Mouse (Mus musculus) v-Abl transformed pro-B cells (cell line): Measurements from ENCODE around the gene Skil.

Experiments
- in situ Hi-C, 2 experiments: fragments of 400-800 bp; cut with MboI; formaldehyde crosslinking; loops; one replicate each; pipeline ENCODE4 v1.15.1; 2025; ENCODE audit not compliant: unreplicated experiment in 2 of 2

The Skil gene

GRCm38 (mm10) chr3:31080791-31081502 is 13.9 kb upstream of the Skil start:
- in situ Hi-C loops, result loop anchor here in 1 of 2 experiments (25.0 kb wide), 1 partner anchor 1631 kb away; the partner anchor contains the start of gene Actl6a

GRCm38 (mm10) chr3:31082838-31083506 is 11.9 kb upstream of the Skil start:
- in situ Hi-C loops, result loop anchor here in 1 of 2 experiments (25.0 kb wide), 1 partner anchor 1629 kb away; the partner anchor contains the start of gene Actl6a

DNA sequence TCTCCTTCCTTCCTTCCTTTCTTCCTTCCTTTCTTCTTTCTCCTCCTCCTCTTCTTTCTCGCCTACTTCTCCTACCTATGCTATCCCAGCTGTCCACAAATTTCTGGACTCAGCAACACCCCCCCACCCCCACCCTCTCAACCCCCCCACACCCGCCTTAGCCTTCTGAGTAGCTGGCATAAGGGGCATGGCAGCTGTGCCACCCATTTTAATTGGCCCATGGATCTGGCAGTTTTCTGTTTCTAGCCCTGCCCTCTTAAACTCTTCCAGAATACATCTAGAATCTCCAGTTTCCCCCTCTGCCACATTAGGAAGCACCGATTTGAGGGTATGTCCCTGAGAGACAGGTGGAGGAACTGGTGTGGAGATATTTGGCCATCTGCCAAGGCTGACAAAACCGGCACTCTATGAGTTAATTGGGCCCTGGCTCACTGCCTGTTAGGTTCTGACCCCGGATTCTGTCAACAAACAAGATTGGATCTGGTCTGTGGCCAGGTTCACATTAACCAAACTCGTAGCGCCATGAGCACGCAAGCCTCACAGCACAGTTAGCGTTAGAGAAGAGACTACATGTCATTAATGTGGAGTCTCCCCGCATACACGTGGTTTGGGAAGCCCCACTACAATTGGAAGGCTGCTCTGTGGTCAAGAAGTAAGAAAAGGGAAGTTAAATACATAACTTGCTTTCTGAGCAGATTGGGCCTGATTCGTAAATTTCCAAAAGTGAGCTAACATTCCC is 11.2 kb upstream of the Skil start:
- in situ Hi-C loops, result loop anchor here in 1 of 2 experiments (25.0 kb wide), 1 partner anchor 1629 kb away; the partner anchor contains the start of gene Actl6a

GRCm38 (mm10) chr3:31085000-31085399 is 9.9 kb upstream of the Skil start:
- in situ Hi-C loops, result loop anchor here in 1 of 2 experiments (25.0 kb wide), 1 partner anchor 1627 kb away; the partner anchor contains the start of gene Actl6a

DNA sequence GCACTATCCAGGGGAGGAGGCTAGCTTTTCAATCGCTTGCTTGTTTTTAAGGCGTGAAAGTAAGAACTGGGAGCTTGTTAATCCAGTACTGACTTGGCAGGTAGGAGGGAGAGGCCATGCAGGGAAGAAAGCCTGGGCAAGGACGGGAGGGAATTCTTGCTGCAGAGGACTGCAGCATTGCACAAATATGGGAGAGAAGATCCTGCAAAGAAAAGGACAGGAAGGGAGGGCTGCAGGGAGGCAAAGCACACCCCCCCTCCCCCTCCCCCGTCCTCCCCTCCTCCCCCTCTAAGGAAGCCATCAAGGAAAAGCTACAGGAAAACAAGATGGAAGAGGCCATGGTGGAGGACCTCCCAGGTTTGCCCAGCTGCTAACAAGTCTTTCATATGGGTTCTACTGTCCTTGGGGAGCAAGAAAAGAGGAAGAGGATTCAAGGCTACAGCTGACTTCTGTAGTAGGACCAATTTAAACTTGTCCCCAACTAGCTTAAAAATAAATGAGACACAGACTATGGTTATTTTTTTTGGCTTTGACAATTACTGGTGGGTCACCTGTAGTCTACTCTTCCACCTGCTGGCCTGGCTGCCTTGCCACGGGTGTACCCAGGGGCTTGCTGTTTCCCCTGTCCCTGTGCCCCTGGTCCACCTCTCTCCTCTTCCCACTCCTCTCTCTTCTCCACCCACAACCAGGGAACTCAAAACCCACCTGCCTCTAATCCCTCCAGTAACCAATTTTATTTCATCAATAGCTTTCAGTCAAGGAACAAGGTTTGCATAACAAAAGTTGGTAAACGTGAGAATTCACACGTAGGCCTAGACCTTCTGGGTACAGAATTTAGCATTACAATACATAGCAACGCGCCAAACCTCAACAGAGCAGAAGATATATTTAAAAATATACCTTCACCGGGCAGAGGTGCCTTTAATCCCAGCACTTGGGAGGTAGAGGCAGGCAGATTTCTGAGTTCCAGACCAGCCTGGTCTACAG is 5.8 kb upstream of the Skil start:
- in situ Hi-C loops, result loop anchor here in 1 of 2 experiments (25.0 kb wide), 1 partner anchor 1623 kb away; the partner anchor contains the start of gene Actl6a

DNA sequence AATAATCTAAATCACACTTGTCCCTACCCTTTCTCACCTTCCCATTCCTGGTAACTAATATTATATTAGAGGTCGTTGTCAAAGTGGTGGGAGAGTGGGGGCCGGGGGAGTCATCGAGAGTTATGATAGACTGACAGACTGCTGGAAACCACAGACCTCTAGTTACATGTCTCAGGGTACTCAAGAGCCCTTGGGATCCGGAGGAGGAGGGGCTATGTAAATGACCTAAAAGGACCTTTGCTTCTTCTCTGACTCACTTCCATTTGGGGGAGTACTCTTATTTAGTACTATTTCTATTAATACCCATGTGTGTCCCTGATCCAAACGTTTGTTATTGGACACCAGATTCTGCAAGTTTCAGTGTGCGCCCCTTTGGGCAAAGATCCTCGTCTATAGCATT is 4.9 kb upstream of the Skil start:
- in situ Hi-C loops, result loop anchor here in 1 of 2 experiments (25.0 kb wide), 1 partner anchor 1622 kb away; the partner anchor contains the start of gene Actl6a

DNA sequence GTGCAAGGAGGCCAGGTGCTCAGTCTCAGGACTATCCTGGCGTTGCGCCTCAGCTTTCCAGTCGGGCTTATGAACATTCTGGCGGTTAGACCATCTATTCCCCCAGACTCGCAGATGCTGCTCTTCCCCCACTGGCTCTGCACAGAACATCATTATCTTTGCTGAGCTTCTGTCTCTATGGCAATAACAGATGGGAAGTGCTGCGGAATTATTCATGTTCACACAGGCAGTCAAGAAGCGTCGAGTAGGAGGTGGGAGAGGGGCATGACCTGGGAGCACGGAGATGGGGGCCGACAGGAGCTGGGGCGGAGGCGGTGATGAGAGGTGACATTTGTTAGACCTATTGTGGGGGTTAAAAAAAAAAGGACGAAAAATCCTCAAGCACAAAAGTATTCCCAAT is 1.7 kb upstream of the Skil start:
- in situ Hi-C loops, result loop anchor here in 1 of 2 experiments (25.0 kb wide), 1 partner anchor 1619 kb away; the partner anchor contains the start of gene Actl6a

DNA sequence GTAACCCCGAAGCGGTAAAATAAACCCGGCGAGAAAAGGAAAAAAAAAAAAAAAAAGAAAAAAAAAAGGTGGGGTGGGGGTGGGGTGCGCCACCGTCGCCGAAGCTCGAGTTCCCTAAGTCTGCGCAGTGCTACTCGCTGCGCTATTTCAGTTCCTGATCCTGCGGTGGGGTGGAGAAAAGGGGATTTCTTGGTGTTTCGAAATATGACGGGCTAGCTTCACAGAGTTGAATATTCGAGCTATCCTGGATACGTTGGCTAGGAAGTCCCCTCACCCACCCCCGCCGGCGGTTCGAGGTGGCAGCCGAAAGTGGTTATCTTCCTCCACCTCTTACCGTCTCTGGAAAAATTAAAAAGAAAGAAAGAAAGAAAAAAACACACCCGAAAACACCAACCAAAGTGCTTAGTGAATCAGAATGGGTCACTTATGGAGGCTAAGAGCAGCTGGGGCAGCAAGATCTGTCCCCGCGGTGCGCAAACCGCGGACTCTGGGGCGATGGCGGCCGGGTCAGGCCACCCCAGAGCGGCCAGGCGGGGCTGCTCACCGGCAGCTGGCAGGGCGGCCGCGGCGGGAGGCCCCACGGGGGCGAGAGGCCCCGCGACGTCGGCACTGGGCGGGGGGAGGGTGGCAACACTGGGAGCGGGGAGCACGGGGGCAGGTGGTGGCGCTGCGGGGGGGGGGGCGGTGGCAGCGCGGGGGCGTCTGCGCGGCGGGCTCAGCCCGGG is 1.1 kb upstream of the Skil start:
- in situ Hi-C loops, result loop anchor here in 1 of 2 experiments (25.0 kb wide), 1 partner anchor 1619 kb away; the partner anchor contains the start of gene Actl6a

- in situ Hi-C loops, result loop anchor here (5.0 to 25.0 kb wide), 2 partner anchors 37 to 1617 kb away; partner anchors contain the start of gene Actl6a (in 1 of the 2)
Measured at GRCm38 (mm10) chr3:31095179-31095490, 277 bp downstream of the Skil start.

- in situ Hi-C loops, result loop anchor here (5.0 to 25.0 kb wide), 2 partner anchors 37 to 1617 kb away; partner anchors contain the start of gene Actl6a (in 1 of the 2)
Measured at GRCm38 (mm10) chr3:31095491-31096154, 765 bp downstream of the Skil start.

- in situ Hi-C loops, result loop anchor here (5.0 to 25.0 kb wide), 2 partner anchors 36 to 1616 kb away; partner anchors contain the start of gene Actl6a (in 1 of the 2)
Measured at GRCm38 (mm10) chr3:31096155-31097101, 1.6 kb downstream of the Skil start.

DNA sequence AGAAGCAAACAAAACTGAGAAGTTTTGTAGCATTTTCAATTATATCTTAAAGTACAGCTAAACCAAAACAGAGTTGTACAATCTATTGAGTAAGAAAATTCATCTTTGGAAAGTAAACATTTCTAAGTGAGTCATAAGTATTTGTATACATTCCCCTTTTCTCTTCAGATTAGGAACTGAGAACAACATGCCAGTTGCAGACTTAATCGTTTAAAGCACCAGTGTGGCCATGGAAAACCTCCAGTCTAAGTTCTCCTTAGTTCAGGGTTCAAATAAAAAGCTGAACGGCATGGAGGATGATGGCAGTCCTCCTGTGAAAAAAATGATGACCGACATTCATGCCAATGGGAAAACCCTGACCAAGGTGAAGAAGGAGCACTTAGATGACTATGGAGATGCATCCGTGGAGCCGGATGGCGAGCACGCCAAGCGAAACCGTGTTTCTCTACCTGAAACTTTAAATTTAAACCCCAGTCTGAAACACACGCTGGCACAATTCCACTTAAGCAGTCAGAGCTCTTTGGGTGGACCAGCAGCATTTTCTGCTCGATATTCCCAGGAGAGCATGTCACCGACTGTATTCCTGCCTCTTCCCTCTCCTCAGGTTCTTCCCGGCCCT is 2.4 kb downstream of the Skil start:
- in situ Hi-C loops, result loop anchor here (5.0 to 25.0 kb wide), 2 partner anchors 35 to 1615 kb away; partner anchors contain the start of gene Actl6a (in 1 of the 2)

- in situ Hi-C loops, result loop anchor here (5.0 to 25.0 kb wide), 2 partner anchors 34 to 1614 kb away; partner anchors contain the start of gene Actl6a (in 1 of the 2)
Measured at GRCm38 (mm10) chr3:31097976-31098375, 3.1 kb downstream of the Skil start.

- in situ Hi-C loops, result loop anchor here (5.0 to 25.0 kb wide), 2 partner anchors 34 to 1614 kb away; partner anchors contain the start of gene Actl6a (in 1 of the 2)
Measured at GRCm38 (mm10) chr3:31098556-31098955, 3.7 kb downstream of the Skil start.

GRCm38 (mm10) chr3:31100026-31100425 is 5.2 kb downstream of the Skil start:
- in situ Hi-C loops, result loop anchor here in 1 of 2 experiments (5.0 kb wide), 1 partner anchor 38 kb away; no protein-coding TSS in a partner anchor

DNA sequence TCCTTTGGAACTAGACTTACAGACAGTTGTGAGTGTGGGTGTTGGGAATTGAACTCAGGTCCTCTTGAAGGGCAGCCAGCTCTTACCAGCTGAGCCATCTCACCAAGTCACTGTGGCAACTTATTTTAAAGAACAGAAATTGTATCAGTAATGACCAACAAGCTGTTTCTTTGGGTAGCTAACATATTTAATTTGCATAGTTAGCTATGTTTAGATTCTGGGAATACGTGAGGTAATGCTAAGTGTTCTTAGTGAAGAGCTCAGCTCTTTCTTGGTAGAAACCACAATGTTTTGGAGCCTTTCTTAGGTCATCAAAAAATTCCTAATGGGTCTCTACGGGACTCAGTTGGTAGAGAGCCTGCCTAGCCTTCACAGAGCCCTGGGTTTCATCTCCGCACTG is 5.9 kb downstream of the Skil start:
- in situ Hi-C loops, result loop anchor here in 1 of 2 experiments (5.0 kb wide), 1 partner anchor 39 kb away; no protein-coding TSS in a partner anchor
